Comparison of ENCODE assay signal across 23 mouse cellular contexts in the genomic region with DNA sequence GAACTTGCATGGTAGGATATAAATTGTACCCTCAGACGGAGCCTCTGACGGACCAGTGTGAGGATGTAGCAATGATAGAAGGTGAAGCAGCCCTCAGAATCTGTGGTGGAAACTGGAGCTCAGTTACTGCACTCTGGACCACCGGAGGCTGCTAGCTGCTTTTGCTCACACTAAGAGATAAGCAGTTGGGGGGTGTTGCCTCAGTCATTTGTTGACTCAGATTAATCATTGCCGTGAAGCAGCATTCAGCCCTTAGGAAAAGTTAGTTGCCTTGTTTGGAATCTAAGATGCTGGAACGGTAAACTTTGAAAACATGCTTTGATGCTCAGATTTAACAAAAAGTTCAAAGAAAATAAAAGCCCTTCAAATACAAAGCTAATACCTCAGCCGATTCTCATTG.
DNase-seq lines count a peak whose midpoint lies in the region; ATAC-seq and TF ChIP-seq lines count a peak whose summit lies in the region.
"Had no signal": no experiment of that assay in that cellular context is flagged by ENCODE, and none has a peak within 500 bp of the region (broad histone marks: within the 10 kb centered on the region; RNA-seq: fewer than 3 reads in every experiment).

No protein-coding gene starts in this region.

- 0 out of 2 replicates have a peak, but pooled peaks have one; percentile 50 for ATAC-seq in intestine, embryonic 16.5 days
- no peak for ATAC-seq in intestine, postnatal 0 days
- peak; percentile 54 for ATAC-seq in liver, embryonic 13.5 days (ENCODE audit: low read depth)
- ATAC-seq in liver, embryonic 16.5 days (ENCODE audit: low read depth): peak; percentile 72
- no peak for ATAC-seq in megakaryocyte progenitor cell, adult 5-6 weeks (replicated peaks; ENCODE audit: poor library complexity)
- ATAC-seq: activated CD4-positive, CD25-positive, alpha-beta regulatory T cell, adult 4 months; forebrain, embryonic 13.5 days; forebrain, embryonic 16.5 days had no signal

- no peak overlapping the region for H3K27ac ChIP-seq in intestine, embryonic 16.5 days (ENCODE audit: low read length)
- no peak overlapping the region for H3K27ac ChIP-seq in intestine, postnatal 0 days (ENCODE audit: low read depth, low read length)
- peak overlapping the region; percentile 59; the same call in 1 of the 2 replicates for H3K27ac ChIP-seq in liver, embryonic 13.5 days
- H3K27ac ChIP-seq in liver, embryonic 16.5 days (ENCODE audit: low read length): peak overlapping the region; percentile 39; the same call in 1 of the 2 replicates
- H3K27ac ChIP-seq: forebrain, embryonic 10.5 days; forebrain, embryonic 13.5 days; heart, adult 2 months; heart, embryonic 10.5 days; heart, embryonic 13.5 days had no signal

- DNase-seq in liver, embryonic 13.5 days: no peak
- no peak for DNase-seq in left cerebral cortex, adult 18-20 months (ENCODE audit: low spot score in 2 of 2)
- DNase-seq in right cerebral cortex, postnatal 36 days (ENCODE audit: low spot score in 2 of 2): no peak
- DNase-seq: adrenal gland, adult 8-10 months; adrenal gland, postnatal 36 days; cerebellum, adult 18-20 months; cerebellum, adult 9-10 months; cerebellum, postnatal 14 days; gastrocnemius, postnatal 10 days; gastrocnemius, postnatal 36 days; heart, adult 2 months; heart, postnatal 14 days; heart, postnatal 4 days had no signal

- no peak for TF ChIP-seq CTCF in intestine, postnatal 0 days (IDR thresholded peaks at IDR 0.05; ENCODE audit: low read depth)

- no peak overlapping the region for H3K4me2 ChIP-seq in intestine, embryonic 16.5 days (ENCODE audit: low read depth, low read length)
- no peak overlapping the region for H3K4me2 ChIP-seq in intestine, postnatal 0 days (replicated peaks; ENCODE audit: low read depth)
- no peak overlapping the region for H3K4me2 ChIP-seq in liver, embryonic 13.5 days
- peak overlapping the region; percentile 31 for H3K4me2 ChIP-seq in liver, embryonic 16.5 days (ENCODE audit: low read depth, low read length)
- H3K4me2 ChIP-seq: forebrain, embryonic 13.5 days; heart, embryonic 13.5 days had no signal

- no peaks in the 10 kb centered on the region for H3K4me1 ChIP-seq in intestine, embryonic 16.5 days (ENCODE audit: control insufficient read depth, insufficient read depth, low read length)
- no peaks in the 10 kb centered on the region for H3K4me1 ChIP-seq in intestine, postnatal 0 days (replicated peaks; ENCODE audit: control insufficient read depth, insufficient read depth, low read length)
- no peaks in the 10 kb centered on the region for H3K4me1 ChIP-seq in liver, embryonic 13.5 days (replicated peaks)
- H3K4me1 ChIP-seq in liver, embryonic 16.5 days (ENCODE audit: control insufficient read depth, low read depth, low read length): no peaks in the 10 kb centered on the region; the same call in 1 of the 2 replicates
- H3K4me1 ChIP-seq: forebrain, embryonic 13.5 days had no signal

- H3K36me3 ChIP-seq in intestine, embryonic 16.5 days (ENCODE audit: control insufficient read depth, insufficient read depth, low read length): no peaks in the 10 kb centered on the region
- H3K36me3 ChIP-seq in intestine, postnatal 0 days (ENCODE audit: control insufficient read depth, insufficient read depth): no peaks in the 10 kb centered on the region
- H3K36me3 ChIP-seq in liver, embryonic 13.5 days: no peaks in the 10 kb centered on the region
- H3K36me3 ChIP-seq in liver, embryonic 16.5 days (ENCODE audit: control insufficient read depth, insufficient read depth): no peaks in the 10 kb centered on the region
- H3K36me3 ChIP-seq: forebrain, embryonic 10.5 days; heart, embryonic 13.5 days had no signal

- no peak overlapping the region for H3K4me3 ChIP-seq in intestine, embryonic 16.5 days (ENCODE audit: low read length)
- H3K4me3 ChIP-seq in intestine, postnatal 0 days (ENCODE audit: low read depth, low read length): no peak overlapping the region
- no peak overlapping the region for H3K4me3 ChIP-seq in liver, embryonic 13.5 days (replicated peaks)
- H3K4me3 ChIP-seq in liver, embryonic 16.5 days (ENCODE audit: low read depth, low read length): no peak overlapping the region
- H3K4me3 ChIP-seq: forebrain, embryonic 10.5 days; forebrain, embryonic 13.5 days; heart, adult 2 months; heart, embryonic 10.5 days; heart, embryonic 13.5 days had no signal

- H3K9ac ChIP-seq in intestine, embryonic 16.5 days (ENCODE audit: low read depth, low read length): no peak overlapping the region
- H3K9ac ChIP-seq in intestine, postnatal 0 days (ENCODE audit: low read depth, low read length): no peak overlapping the region
- H3K9ac ChIP-seq in liver, embryonic 13.5 days: no peak overlapping the region
- no peak overlapping the region for H3K9ac ChIP-seq in liver, embryonic 16.5 days (ENCODE audit: low read depth, low read length)
- H3K9ac ChIP-seq: forebrain, embryonic 13.5 days; heart, embryonic 13.5 days had no signal

- H3K27me3 ChIP-seq in intestine, embryonic 16.5 days (replicated peaks; ENCODE audit: control insufficient read depth, insufficient read depth, low read length): no peaks in the 10 kb centered on the region
- no peaks in the 10 kb centered on the region for H3K27me3 ChIP-seq in intestine, postnatal 0 days (replicated peaks; ENCODE audit: control insufficient read depth, insufficient read depth, low read length)
- no peaks in the 10 kb centered on the region for H3K27me3 ChIP-seq in liver, embryonic 13.5 days
- H3K27me3 ChIP-seq in liver, embryonic 16.5 days (ENCODE audit: control insufficient read depth, insufficient read depth, low read depth, low read length): no peaks in the 10 kb centered on the region
- H3K27me3 ChIP-seq: forebrain, embryonic 13.5 days; heart, embryonic 13.5 days had no signal

- 45% methylated on average over 6 of the region's 6 CpGs for WGBS in intestine, embryonic 16.5 days
- 30% methylated on average over 6 of the region's 6 CpGs for WGBS in intestine, postnatal 0 days
- WGBS in liver, embryonic 13.5 days (ENCODE audit: insufficient replicate concordance): 59% methylated on average over 6 of the region's 6 CpGs
- WGBS in liver, embryonic 16.5 days (ENCODE audit: insufficient replicate concordance): 56% methylated on average over 6 of the region's 6 CpGs

- H3K9me3 ChIP-seq in intestine, embryonic 16.5 days (ENCODE audit: control insufficient read depth, low read length): no peaks in the 10 kb centered on the region
- no peaks in the 10 kb centered on the region for H3K9me3 ChIP-seq in intestine, postnatal 0 days (ENCODE audit: control insufficient read depth)
- H3K9me3 ChIP-seq in liver, embryonic 13.5 days (replicated peaks): no peaks in the 10 kb centered on the region
- H3K9me3 ChIP-seq in liver, embryonic 16.5 days (replicated peaks; ENCODE audit: control insufficient read depth, low read length): no peaks in the 10 kb centered on the region
- H3K9me3 ChIP-seq: forebrain, embryonic 10.5 days; forebrain, embryonic 13.5 days; heart, embryonic 10.5 days; heart, embryonic 13.5 days had no signal

Comparison
In these comparisons a context has a peak if more than half of its experiments do, and no peak if none do; other contexts are left out.
1. ATAC-seq: peak in intestine, embryonic 16.5 days (single experiment), liver, embryonic 13.5 days (single experiment) and liver, embryonic 16.5 days (single experiment); none in intestine, postnatal 0 days (single experiment) and megakaryocyte progenitor cell, adult 5-6 weeks (single experiment).
2. H3K27ac ChIP-seq: peak in liver, embryonic 13.5 days (single experiment) and liver, embryonic 16.5 days (single experiment); none in intestine, embryonic 16.5 days (single experiment) and intestine, postnatal 0 days (single experiment).